Mouse (Mus musculus) forebrain, embryonic 14.5 days (tissue): Measurements from ENCODE around the gene Pkhd1. TPM values are rescaled to one million over a fixed set of nuclear protein-coding genes. Genes with fewer than 3 reads are reported as not detected.

Experiments used
- ATAC-seq: fragments of 200-750 bp; cut with Nextera tagmentation; 2 replicates; pipeline ENCODE4 v1.8.0; 2017; ENCODE audit warnings: mild to moderate bottlenecking, moderate library complexity
- DNase-seq: peaks from one replicate; pipeline ENCODE4 v3.0.0-alpha.2; 2015; ENCODE audit warnings: low spot score
- H3K27ac ChIP-seq: fragments of 300-500 bp; sonication (generic); 2 replicates; pipeline ENCODE4 v1.5.1; 2014; ENCODE audit warnings: low read depth, mild to moderate bottlenecking, control low read depth, low read length, moderate library complexity
- H3K27me3 ChIP-seq: fragments of 300-500 bp; sonication (generic); replicated peaks from 2 replicates; pipeline ENCODE4 v1.6.1; 2014; ENCODE audit warnings: low read length, control low read depth, mixed read lengths; ENCODE audit not compliant: control insufficient read depth, insufficient read depth
- H3K36me3 ChIP-seq: fragments of 300-500 bp; sonication (generic); 2 replicates; pipeline ENCODE4 v1.6.1; 2014; ENCODE audit warnings: low read length, control low read depth; ENCODE audit not compliant: control insufficient read depth, insufficient read depth
- H3K4me1 ChIP-seq: fragments of 300-500 bp; sonication (generic); 2 replicates; pipeline ENCODE4 v1.6.1; 2014; ENCODE audit warnings: antibody characterized with exemption, low read length, control low read depth; ENCODE audit not compliant: control insufficient read depth, insufficient read depth
- H3K4me2 ChIP-seq: fragments of 300-500 bp; sonication (generic); 2 replicates; pipeline ENCODE4 v1.6.1; 2014; ENCODE audit warnings: mild to moderate bottlenecking, control low read depth, low read length
- H3K4me3 ChIP-seq: fragments of 300-500 bp; sonication (generic); 2 replicates; pipeline ENCODE4 v1.5.1; 2014; ENCODE audit warnings: low read depth, low read length, control low read depth
- H3K9ac ChIP-seq: fragments of 300-500 bp; sonication (generic); 2 replicates; pipeline ENCODE4 v1.6.1; 2014; ENCODE audit warnings: mild to moderate bottlenecking, low read length, control low read depth, moderate library complexity
- H3K9me3 ChIP-seq: fragments of 300-500 bp; sonication (generic); replicated peaks from 2 replicates; pipeline ENCODE4 v1.6.1; 2016; ENCODE audit warnings: low read length, control low read depth, mixed read lengths; ENCODE audit not compliant: control insufficient read depth
- WGBS: fragments of 180-500 bp; shearing (Covaris S2); extraction: QIAGEN DNeasy Blood & Tissue Kit; methylation state at CpG from one replicate; pipeline ENCODE4 v1.1.7; 2014; 5-methylcytosine and 5-hydroxymethylcytosine counted together
- polyA plus RNA-seq: library from polyadenylated mRNA; unstranded; fragments of >200 nt; fragmentation: Nextera tagmentation; extraction: Ambion mirVana; gene quantifications from 2 replicates; pipeline ENCODE4 v1.2.1, GENCODE M21; 2014

Pkhd1 gene
- 0.02 TPM in 1 of 2 replicates, not detected in the other for polyA plus RNA-seq

- no peaks in the 10 kb centered on the region for H3K9me3 ChIP-seq
- no peaks in the 10 kb centered on the region for H3K36me3 ChIP-seq
- DNase-seq = no peak
- H3K9ac ChIP-seq = no peak within 1 kb of the TSS
- ATAC-seq = no peak
- no peak within 1 kb of the TSS for H3K4me2 ChIP-seq
- WGBS = 75% methylated on average over 10 of the region's 10 CpGs
- H3K4me1 ChIP-seq = no peaks in the 10 kb centered on the region
- H3K4me3 ChIP-seq = no peak within 1 kb of the TSS
- no peaks in the 10 kb centered on the region for H3K27me3 ChIP-seq
- H3K27ac ChIP-seq = no peak within 1 kb of the TSS
These were observed at the start of gene Pkhd1 for GRCm38 (mm10) chr1:20617849-20618530. Pkhd1 (minus strand) TSS chr1:20618064.

- H3K4me2 ChIP-seq = no peak overlapping the region
- no peak for ATAC-seq
- no peak for DNase-seq
- no peak overlapping the region for H3K27ac ChIP-seq
- no peaks in the 10 kb centered on the region for H3K9me3 ChIP-seq
- H3K9ac ChIP-seq = no peak overlapping the region
- no peak overlapping the region for H3K4me3 ChIP-seq
- no peaks in the 10 kb centered on the region for H3K4me1 ChIP-seq
- no peaks in the 10 kb centered on the region for H3K27me3 ChIP-seq
- H3K36me3 ChIP-seq = no peaks in the 10 kb centered on the region
- 79% methylated on average over 7 of the region's 7 CpGs for WGBS
These were observed 49.7 kb upstream of the Pkhd1 start for GRCm38 (mm10) chr1:20667567-20667966.

GRCm38 (mm10) chr1:20666233-20666632 lies 48.4 kb upstream of the Pkhd1 start:
- H3K4me3 ChIP-seq = no peak overlapping the region
- 91% methylated on average over 2 of the region's 2 CpGs for WGBS
- H3K4me2 ChIP-seq = no peak overlapping the region
- H3K4me1 ChIP-seq = no peaks in the 10 kb centered on the region
- no peak overlapping the region for H3K27ac ChIP-seq
- DNase-seq = no peak
- H3K36me3 ChIP-seq = no peaks in the 10 kb centered on the region
- H3K27me3 ChIP-seq = no peaks in the 10 kb centered on the region
- H3K9me3 ChIP-seq = no peaks in the 10 kb centered on the region
- no peak overlapping the region for H3K9ac ChIP-seq
- no peak for ATAC-seq

- H3K4me3 ChIP-seq = no peak overlapping the region
- H3K36me3 ChIP-seq = no peaks in the 10 kb centered on the region
- H3K27ac ChIP-seq = no peak overlapping the region
- no peaks in the 10 kb centered on the region for H3K27me3 ChIP-seq
- no peaks in the 10 kb centered on the region for H3K4me1 ChIP-seq
- no peak overlapping the region for H3K9ac ChIP-seq
- 91% methylated on average over 5 of the region's 5 CpGs for WGBS
- DNase-seq = no peak
- no peak overlapping the region for H3K4me2 ChIP-seq
- no peak for ATAC-seq
- H3K9me3 ChIP-seq = no peaks in the 10 kb centered on the region
These were observed 37.2 kb upstream of the Pkhd1 start for GRCm38 (mm10) chr1:20655085-20655484.

GRCm38 (mm10) chr1:20653513-20654506 lies 35.9 kb upstream of the Pkhd1 start:
- Histone ChIP-seq H3K27ac (no peak overlapping the region), H3K27me3 (no peaks in the 10 kb centered on the region), H3K9me3 (no peaks in the 10 kb centered on the region), H3K4me3 (no peak overlapping the region), H3K36me3 (no peaks in the 10 kb centered on the region), H3K4me2 (no peak overlapping the region), H3K4me1 (no peaks in the 10 kb centered on the region), H3K9ac (no peak overlapping the region)
- WGBS = 78% methylated on average over 6 of the region's 6 CpGs
- DNase-seq = no peak
- ATAC-seq = no peak

GRCm38 (mm10) chr1:20634856-20635255 lies 17.0 kb upstream of the Pkhd1 start:
- Histone ChIP-seq H3K27me3 (no peaks in the 10 kb centered on the region), H3K4me3 (no peak overlapping the region), H3K36me3 (no peaks in the 10 kb centered on the region), H3K4me1 (no peaks in the 10 kb centered on the region), H3K9ac (no peak overlapping the region), H3K9me3 (no peaks in the 10 kb centered on the region), H3K27ac (no peak overlapping the region), H3K4me2 (no peak overlapping the region)
- DNase-seq (no peak), ATAC-seq (no peak)
- WGBS = 84% methylated on average over 2 of the region's 2 CpGs

GRCm38 (mm10) chr1:20633276-20633869 lies 15.5 kb upstream of the Pkhd1 start:
- H3K27me3 ChIP-seq = no peaks in the 10 kb centered on the region
- 83% methylated on average over 7 of the region's 7 CpGs for WGBS
- no peak overlapping the region for H3K4me3 ChIP-seq
- H3K9ac ChIP-seq = no peak overlapping the region
- no peak overlapping the region for H3K27ac ChIP-seq
- no peaks in the 10 kb centered on the region for H3K36me3 ChIP-seq
- H3K4me2 ChIP-seq = no peak overlapping the region
- H3K4me1 ChIP-seq = no peaks in the 10 kb centered on the region
- ATAC-seq (no peak), DNase-seq (no peak)
- no peaks in the 10 kb centered on the region for H3K9me3 ChIP-seq

GRCm38 (mm10) chr1:20624564-20624963 lies 6.7 kb upstream of the Pkhd1 start:
- no peaks in the 10 kb centered on the region for H3K36me3 ChIP-seq
- ATAC-seq = no peak
- H3K9me3 ChIP-seq = no peaks in the 10 kb centered on the region
- 91% methylated on average over 3 of the region's 3 CpGs for WGBS
- no peak for DNase-seq
- no peak overlapping the region for H3K4me2 ChIP-seq
- no peaks in the 10 kb centered on the region for H3K4me1 ChIP-seq
- no peak overlapping the region for H3K4me3 ChIP-seq
- H3K27ac ChIP-seq = no peak overlapping the region
- no peaks in the 10 kb centered on the region for H3K27me3 ChIP-seq
- H3K9ac ChIP-seq = no peak overlapping the region
